Mouse (Mus musculus) ES-E14 (cell line): Measurements from ENCODE around the gene Zfp963.

ENCODE experiments used
- CHD2 ChIP-seq: IDR thresholded peaks from 2 replicates; pipeline ENCODE4 v1.6.1; 2014; ENCODE audit warnings: mild to moderate bottlenecking, low read depth, low read length, inconsistent platforms
- HCFC1 ChIP-seq: IDR thresholded peaks from 2 replicates; pipeline ENCODE4 v1.6.1; 2012; ENCODE audit warnings: low read length, inconsistent platforms, borderline replicate concordance; ENCODE audit not compliant: insufficient read depth
- ZC3H11A ChIP-seq: IDR thresholded peaks from 2 replicates; pipeline ENCODE4 v1.6.1; 2012; ENCODE audit warnings: low read depth, mild to moderate bottlenecking, inconsistent platforms, low read length, borderline replicate concordance

GRCm38 (mm10) chr8:69740763-69741162, 9.0 kb downstream of the Zfp963 start:
- TF ChIP-seq CHD2: no peak
- no peak for TF ChIP-seq HCFC1
- TF ChIP-seq ZC3H11A: no peak
